Mouse (Mus musculus) lung, embryonic 15.5 days (tissue): ENCODE results near the gene St6gal1. TPM values are rescaled to one million over a fixed set of nuclear protein-coding genes. Genes with fewer than 3 reads are reported as not detected.
A peak's percentile ranks its signal among the peaks of the same experiment; 100 is the strongest.

Experiments
- ATAC-seq: fragments of 200-750 bp; cut with Nextera tagmentation; 2 replicates; pipeline ENCODE4 v1.8.0; 2017; ENCODE audit warnings: moderate number of reproducible peaks, borderline replicate concordance; ENCODE audit not compliant: low FRiP score, low TSS enrichment; ENCODE audit errors: extremely low read depth
- H3K27ac ChIP-seq: fragments of 300-500 bp; sonication (generic); 2 replicates; pipeline ENCODE4 v1.5.1; 2015; ENCODE audit warnings: moderate library complexity, mild to moderate bottlenecking, inconsistent platforms
- H3K27me3 ChIP-seq: fragments of 300-500 bp; sonication (generic); 2 replicates; pipeline ENCODE4 v1.6.1; 2015; ENCODE audit warnings: inconsistent platforms
- H3K36me3 ChIP-seq: fragments of 300-500 bp; sonication (generic); 2 replicates; pipeline ENCODE4 v1.6.1; 2015; ENCODE audit warnings: inconsistent platforms
- H3K4me1 ChIP-seq: fragments of 300-500 bp; sonication (generic); 2 replicates; pipeline ENCODE4 v1.6.1; 2015; ENCODE audit warnings: inconsistent platforms
- H3K4me2 ChIP-seq: fragments of 300-500 bp; sonication (generic); 2 replicates; pipeline ENCODE4 v1.6.1; 2015; ENCODE audit warnings: inconsistent platforms, mild to moderate bottlenecking, moderate library complexity
- H3K4me3 ChIP-seq: fragments of 300-500 bp; sonication (generic); 2 replicates; pipeline ENCODE4 v1.5.1; 2015; ENCODE audit warnings: mild to moderate bottlenecking, inconsistent platforms
- H3K9ac ChIP-seq: fragments of 300-500 bp; sonication (generic); 2 replicates; pipeline ENCODE4 v1.6.1; 2015; ENCODE audit warnings: inconsistent platforms
- H3K9me3 ChIP-seq: fragments of 300-500 bp; sonication (generic); 2 replicates; pipeline ENCODE4 v1.6.1; 2016; ENCODE audit warnings: inconsistent platforms
- WGBS: fragments of 180-500 bp; shearing (Covaris S2); methylation state at CpG from one replicate; pipeline ENCODE4 v1.1.7; 2015; 5-methylcytosine and 5-hydroxymethylcytosine counted together
- polyA plus RNA-seq: library from polyadenylated mRNA; unstranded; fragments of >200 nt; fragmentation: Nextera tagmentation; extraction: Ambion mirVana; gene quantifications from 2 replicates; pipeline ENCODE4 v1.2.1, GENCODE M21; 2015

Gene St6gal1
- polyA plus RNA-seq, 1 experiment from 2014 or later: 52.7 TPM

GRCm38 (mm10) chr16:23333875-23334551 is 109.5 kb downstream of the St6gal1 start:
- peak overlapping the region; percentile 43; the same call in 1 of the 2 replicates for H3K27ac ChIP-seq
- no peak for ATAC-seq
- WGBS: 65% methylated on average over 6 of the region's 6 CpGs
- H3K4me2 ChIP-seq: no peak overlapping the region
- no peak overlapping the region for H3K9ac ChIP-seq
- H3K27me3 ChIP-seq: no peaks in the 10 kb centered on the region
- peaks cover 14% of the 10 kb centered on the region for H3K36me3 ChIP-seq
- H3K4me3 ChIP-seq: no peak overlapping the region
- no peaks in the 10 kb centered on the region; the same call in 1 of the 2 replicates for H3K4me1 ChIP-seq
- H3K9me3 ChIP-seq: no peaks in the 10 kb centered on the region

- H3K27ac ChIP-seq: no peak overlapping the region
- no peaks in the 10 kb centered on the region for H3K9me3 ChIP-seq
- no peaks in the 10 kb centered on the region for H3K27me3 ChIP-seq
- no peak overlapping the region for H3K4me3 ChIP-seq
- H3K4me1 ChIP-seq: no peaks in the 10 kb centered on the region; the same call in 1 of the 2 replicates
- no peak overlapping the region for H3K9ac ChIP-seq
- H3K36me3 ChIP-seq: peaks cover 26% of the 10 kb centered on the region
- no peak overlapping the region for H3K4me2 ChIP-seq
- no peak for ATAC-seq
- 32% methylated on average over 4 of the region's 4 CpGs for WGBS
Measured at GRCm38 (mm10) chr16:23337317-23337716, 112.8 kb downstream of the St6gal1 start.

- 0 out of 2 replicates have a peak, but pooled peaks cover under 1% of the 10 kb centered on the region for H3K4me1 ChIP-seq
- no peaks in the 10 kb centered on the region for H3K27me3 ChIP-seq
- WGBS: 100% methylated on average over 2 of the region's 2 CpGs
- no peak for ATAC-seq
- no peaks in the 10 kb centered on the region for H3K9me3 ChIP-seq
- no peak overlapping the region for H3K4me2 ChIP-seq
- no peak overlapping the region for H3K9ac ChIP-seq
- peaks cover 34% of the 10 kb centered on the region for H3K36me3 ChIP-seq
- H3K4me3 ChIP-seq: no peak overlapping the region
- no peak overlapping the region for H3K27ac ChIP-seq
Measured at GRCm38 (mm10) chr16:23341254-23341653, 116.7 kb downstream of the St6gal1 start.

- WGBS: 9% methylated on average over 2 of the region's 2 CpGs
- no peak for ATAC-seq
Measured at GRCm38 (mm10) chr16:23350802-23351201, 126.3 kb downstream of the St6gal1 start.

GRCm38 (mm10) chr16:23361031-23361430 is 136.5 kb downstream of the St6gal1 start:
- no peaks in the 10 kb centered on the region for H3K27me3 ChIP-seq
- H3K9me3 ChIP-seq: no peaks in the 10 kb centered on the region
- no peaks in the 10 kb centered on the region for H3K4me1 ChIP-seq
- peaks cover 40% of the 10 kb centered on the region for H3K36me3 ChIP-seq
- ATAC-seq: no peak
- no peak overlapping the region for H3K27ac ChIP-seq
- WGBS: 80% methylated on average over 4 of the region's 4 CpGs
- H3K4me2 ChIP-seq: no peak overlapping the region
- no peak overlapping the region for H3K9ac ChIP-seq
- H3K4me3 ChIP-seq: no peak overlapping the region

More at GRCm38 (mm10) chr16:23350802-23351201, 126.3 kb downstream of the St6gal1 start:
- Histone ChIP-seq H3K4me2 (no peak overlapping the region), H3K27ac (no peak overlapping the region), H3K9me3 (no peaks in the 10 kb centered on the region), H3K27me3 (no peaks in the 10 kb centered on the region), H3K9ac (no peak overlapping the region), H3K36me3 (peaks cover 9% of the 10 kb centered on the region), H3K4me1 (peaks cover 17% of the 10 kb centered on the region), H3K4me3 (no peak overlapping the region)

- Histone ChIP-seq H3K9ac (no peak overlapping the region), H3K27ac (no peak overlapping the region), H3K27me3 (no peaks in the 10 kb centered on the region), H3K4me2 (no peak overlapping the region), H3K4me3 (no peak overlapping the region), H3K4me1 (no peaks in the 10 kb centered on the region), H3K9me3 (no peaks in the 10 kb centered on the region), H3K36me3 (peaks cover 40% of the 10 kb centered on the region)
- 81% methylated on average over 3 of the region's 3 CpGs for WGBS
- ATAC-seq: no peak
Measured at GRCm38 (mm10) chr16:23361434-23361970, 137.0 kb downstream of the St6gal1 start.

- no peak for ATAC-seq
Measured at GRCm38 (mm10) chr16:23364328-23364990, 139.9 kb downstream of the St6gal1 start.

GRCm38 (mm10) chr16:23369124-23369523 is 144.6 kb downstream of the St6gal1 start:
- ATAC-seq: no peak
- WGBS: 32% methylated on average over 3 of the region's 3 CpGs
- Histone ChIP-seq H3K4me2 (no peak overlapping the region), H3K36me3 (no peaks in the 10 kb centered on the region), H3K27ac (no peak overlapping the region), H3K27me3 (no peaks in the 10 kb centered on the region), H3K9me3 (no peaks in the 10 kb centered on the region), H3K4me3 (no peak overlapping the region), H3K9ac (no peak overlapping the region), H3K4me1 (no peaks in the 10 kb centered on the region)

More at GRCm38 (mm10) chr16:23364328-23364990, 139.9 kb downstream of the St6gal1 start:
- Histone ChIP-seq H3K27me3 (no peaks in the 10 kb centered on the region), H3K36me3 (peaks cover 15% of the 10 kb centered on the region), H3K4me2 (no peak overlapping the region), H3K9me3 (no peaks in the 10 kb centered on the region), H3K27ac (no peak overlapping the region), H3K4me1 (no peaks in the 10 kb centered on the region), H3K4me3 (no peak overlapping the region), H3K9ac (no peak overlapping the region)
- 80% methylated on average over 2 of the region's 2 CpGs for WGBS

- H3K36me3 ChIP-seq: no peaks in the 10 kb centered on the region
- peaks cover 9% of the 10 kb centered on the region; the same call in 1 of the 2 replicates for H3K4me1 ChIP-seq
- whole genome bisulfite sequencing: 76% methylated on average over 7 of the region's 7 CpGs
- no peaks in the 10 kb centered on the region for H3K9me3 ChIP-seq
- H3K4me2 ChIP-seq: no peak overlapping the region
- no peak overlapping the region for H3K4me3 ChIP-seq
- H3K27me3 ChIP-seq: no peaks in the 10 kb centered on the region
- no peak overlapping the region for H3K9ac ChIP-seq
- H3K27ac ChIP-seq: no peak overlapping the region
- ATAC-seq: no peak
Measured at GRCm38 (mm10) chr16:23370724-23371123, 146.2 kb downstream of the St6gal1 start.

- 57% methylated on average over 2 of the region's 2 CpGs for WGBS
- ATAC-seq: peak; percentile 65
Measured at GRCm38 (mm10) chr16:23372340-23372739, 147.8 kb downstream of the St6gal1 start.

GRCm38 (mm10) chr16:23374068-23374467 is 149.5 kb downstream of the St6gal1 start:
- WGBS: 84% methylated on average over 4 of the region's 4 CpGs
- H3K27ac ChIP-seq: no peak overlapping the region

More at GRCm38 (mm10) chr16:23372340-23372739, 147.8 kb downstream of the St6gal1 start:
- no peaks in the 10 kb centered on the region for H3K9me3 ChIP-seq
- H3K9ac ChIP-seq: no peak overlapping the region
- no peak overlapping the region for H3K27ac ChIP-seq
- no peaks in the 10 kb centered on the region for H3K36me3 ChIP-seq
- no peak overlapping the region for H3K4me3 ChIP-seq
- peaks cover 9% of the 10 kb centered on the region; the same call in 1 of the 2 replicates for H3K4me1 ChIP-seq
- no peak overlapping the region for H3K4me2 ChIP-seq
- no peaks in the 10 kb centered on the region for H3K27me3 ChIP-seq

GRCm38 (mm10) chr16:23374938-23375337 is 150.4 kb downstream of the St6gal1 start:
- H3K4me1 ChIP-seq: peaks cover 9% of the 10 kb centered on the region; the same call in 1 of the 2 replicates
- no peaks in the 10 kb centered on the region for H3K9me3 ChIP-seq
- H3K27me3 ChIP-seq: no peaks in the 10 kb centered on the region
- 56% methylated on average over 5 of the region's 5 CpGs for WGBS
- H3K36me3 ChIP-seq: no peaks in the 10 kb centered on the region
- H3K9ac ChIP-seq: no peak overlapping the region
- 0 out of 2 replicates have a peak, but pooled peaks have one; percentile 12 for ATAC-seq
- no peak overlapping the region for H3K4me2 ChIP-seq
- no peak overlapping the region for H3K27ac ChIP-seq
- no peak overlapping the region for H3K4me3 ChIP-seq

More at GRCm38 (mm10) chr16:23374068-23374467, 149.5 kb downstream of the St6gal1 start:
- Histone ChIP-seq H3K4me2 (no peak overlapping the region), H3K27me3 (no peaks in the 10 kb centered on the region), H3K36me3 (no peaks in the 10 kb centered on the region), H3K9me3 (no peaks in the 10 kb centered on the region), H3K9ac (no peak overlapping the region), H3K4me1 (peaks cover 9% of the 10 kb centered on the region; the same call in 1 of the 2 replicates), H3K4me3 (no peak overlapping the region)
- no peak for ATAC-seq
